Mouse (Mus musculus): Measurements from ENCODE around the gene Tmprss12. TPM values are rescaled to one million over a fixed set of nuclear protein-coding genes. Genes with fewer than 3 reads are reported as not detected.
"Not testable (repeated sequence)": the region's sequence is repeated elsewhere in the genome, so short reads cannot be mapped to it uniquely, and the experiment has no call there.

The Tmprss12 gene
- polyA plus RNA-seq, 1 experiment from 2014 or later, result not detected

DNA sequence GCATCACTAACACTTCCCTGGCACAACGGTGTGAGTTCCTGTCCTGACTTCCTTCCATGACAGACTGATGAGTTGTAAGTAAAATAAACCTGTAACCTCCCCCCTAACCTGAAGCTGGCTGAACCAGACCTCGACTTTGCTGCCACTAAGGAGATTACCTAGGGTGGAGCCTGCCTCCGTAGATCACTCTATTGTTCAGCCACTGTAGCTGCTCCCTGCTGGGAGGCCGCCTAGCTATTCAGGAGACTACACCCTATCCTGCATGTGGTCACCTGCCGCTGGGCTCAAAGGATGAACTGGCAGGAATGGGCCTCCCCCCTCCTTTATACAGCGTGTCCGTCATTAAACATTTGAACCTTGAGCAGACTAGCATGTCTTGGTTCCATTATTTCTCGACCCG is 10.9 kb upstream of the Tmprss12 start:
- DNase-seq (ENCODE audit: low spot score), result no peak
- no peaks in the 10 kb centered on the region for H3K27me3 ChIP-seq (ENCODE audit: control insufficient read depth, insufficient read depth, low read length)
- 7% methylated on average over 9 of the region's 9 CpGs for WGBS

DNA sequence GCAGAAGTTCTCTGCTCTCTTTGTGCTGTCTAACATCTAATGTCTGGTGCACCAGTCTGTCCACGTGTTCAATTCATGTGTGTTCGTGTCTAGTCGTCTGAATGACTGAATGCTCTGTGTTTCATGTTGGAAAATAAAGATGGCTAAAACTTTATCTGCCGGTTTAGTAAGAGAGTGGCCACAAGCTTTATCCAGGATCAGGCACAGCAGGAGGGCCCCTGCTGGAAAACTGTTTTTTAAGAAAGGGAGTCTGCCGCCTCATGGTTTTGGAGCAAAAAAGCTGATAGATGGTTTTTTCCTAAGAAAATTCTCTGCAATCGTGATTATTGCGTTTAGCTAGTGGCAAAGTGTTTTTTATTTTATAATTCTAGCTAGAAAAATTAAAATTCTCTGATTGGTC is 10.0 kb upstream of the Tmprss12 start:
- 15% methylated on average over 7 of the region's 7 CpGs for WGBS

More for the DNA sequence above, 10.9 kb upstream of the Tmprss12 start:
- Histone ChIP-seq H3K9me3 (ENCODE audit: control insufficient read depth, low read length) (no peaks in the 10 kb centered on the region), H3K27ac (ENCODE audit: low read depth, low read length) (no peak overlapping the region), H3K4me3 (ENCODE audit: low read depth, low read length) (no peak overlapping the region), H3K9ac (ENCODE audit: low read length) (no peak overlapping the region), H3K36me3 (ENCODE audit: control insufficient read depth, insufficient read depth, low read length) (no peaks in the 10 kb centered on the region), H3K4me1 (replicated peaks; ENCODE audit: control insufficient read depth, insufficient read depth, low read length) (no peaks in the 10 kb centered on the region), H3K4me2 (ENCODE audit: low read depth, low read length, severe bottlenecking) (no peak overlapping the region)
- no peak for ATAC-seq (replicated peaks; ENCODE audit: low FRiP score)

DNA sequence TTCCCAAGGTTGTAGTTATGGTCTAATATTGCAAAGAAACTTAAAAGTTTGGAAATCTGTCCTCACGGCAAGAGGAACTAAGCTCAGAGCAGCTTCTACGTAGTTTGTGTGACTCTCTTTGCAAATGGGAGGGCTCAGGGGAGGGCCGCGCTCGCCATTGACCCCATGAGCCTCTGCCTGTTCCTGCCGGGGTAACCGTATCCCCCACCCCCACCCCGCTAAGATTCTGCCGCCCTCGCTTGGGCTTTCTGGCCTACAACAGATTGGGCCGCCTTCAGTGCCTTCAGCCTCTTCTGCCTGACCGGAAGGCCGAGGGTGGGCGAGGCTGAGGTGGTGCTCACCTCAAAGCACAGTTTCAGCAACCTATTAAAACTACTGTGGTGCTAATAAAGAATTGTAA is 9.2 kb upstream of the Tmprss12 start:
- DNase-seq (ENCODE audit: low spot score) (no peak), ATAC-seq (replicated peaks; ENCODE audit: low FRiP score) (no peak)
- Histone ChIP-seq H3K4me2 (ENCODE audit: low read depth, low read length, severe bottlenecking) (no peak overlapping the region), H3K27me3 (ENCODE audit: control insufficient read depth, insufficient read depth, low read length) (no peaks in the 10 kb centered on the region), H3K27ac (ENCODE audit: low read depth, low read length) (no peak overlapping the region), H3K9ac (ENCODE audit: low read length) (no peak overlapping the region), H3K36me3 (ENCODE audit: control insufficient read depth, insufficient read depth, low read length) (no peaks in the 10 kb centered on the region), H3K4me1 (replicated peaks; ENCODE audit: control insufficient read depth, insufficient read depth, low read length) (no peaks in the 10 kb centered on the region), H3K4me3 (ENCODE audit: low read depth, low read length) (no peak overlapping the region), H3K9me3 (ENCODE audit: control insufficient read depth, low read length) (no peaks in the 10 kb centered on the region)
- 55% methylated on average over 14 of the region's 14 CpGs for WGBS

More for the DNA sequence above, 10.0 kb upstream of the Tmprss12 start:
- DNase-seq (ENCODE audit: low spot score); H3K4me3 ChIP-seq (ENCODE audit: low read depth, low read length); H3K4me2 ChIP-seq (ENCODE audit: low read depth, low read length, severe bottlenecking); H3K36me3 ChIP-seq (ENCODE audit: control insufficient read depth, insufficient read depth, low read length); ATAC-seq (replicated peaks; ENCODE audit: low FRiP score); H3K27ac ChIP-seq (ENCODE audit: low read depth, low read length); H3K9me3 ChIP-seq (ENCODE audit: control insufficient read depth, low read length); H3K9ac ChIP-seq (ENCODE audit: low read length); H3K27me3 ChIP-seq (ENCODE audit: control insufficient read depth, insufficient read depth, low read length); H3K4me1 ChIP-seq (replicated peaks; ENCODE audit: control insufficient read depth, insufficient read depth, low read length): not testable (repeated sequence)

DNA sequence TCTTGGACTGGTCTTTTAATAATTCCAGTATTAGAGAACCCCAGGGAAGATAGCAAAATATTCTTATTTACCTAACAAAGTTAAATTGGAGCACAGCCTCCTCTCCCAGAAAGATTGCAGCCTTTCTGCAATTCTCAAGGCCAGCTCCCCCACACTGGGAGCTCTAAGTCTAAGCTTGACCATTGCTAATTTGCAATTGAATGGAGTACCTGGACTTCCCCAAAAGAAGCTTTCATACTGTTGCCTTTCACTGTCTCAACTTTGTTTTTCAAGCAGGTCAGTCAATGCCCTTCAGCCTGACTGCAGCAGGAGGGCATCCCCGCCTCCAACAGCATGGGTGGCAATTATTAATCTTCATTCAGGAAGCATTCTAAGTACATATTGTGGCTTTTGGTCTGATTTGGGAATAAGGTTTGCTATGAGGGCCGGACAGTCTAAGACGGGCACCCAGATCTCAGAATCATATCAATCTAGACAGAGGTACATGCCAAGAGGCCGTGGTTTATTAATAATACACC is 6.8 kb upstream of the Tmprss12 start:
- ATAC-seq (replicated peaks; ENCODE audit: low FRiP score); H3K27me3 ChIP-seq (ENCODE audit: control insufficient read depth, insufficient read depth, low read length); H3K9ac ChIP-seq (ENCODE audit: low read length); H3K4me2 ChIP-seq (ENCODE audit: low read depth, low read length, severe bottlenecking); H3K27ac ChIP-seq (ENCODE audit: low read depth, low read length); DNase-seq (ENCODE audit: low spot score); H3K4me3 ChIP-seq (ENCODE audit: low read depth, low read length); H3K36me3 ChIP-seq (ENCODE audit: control insufficient read depth, insufficient read depth, low read length); H3K4me1 ChIP-seq (replicated peaks; ENCODE audit: control insufficient read depth, insufficient read depth, low read length); H3K9me3 ChIP-seq (ENCODE audit: control insufficient read depth, low read length): not testable (repeated sequence)
- 86% methylated on average over 4 of the region's 4 CpGs for WGBS

DNA sequence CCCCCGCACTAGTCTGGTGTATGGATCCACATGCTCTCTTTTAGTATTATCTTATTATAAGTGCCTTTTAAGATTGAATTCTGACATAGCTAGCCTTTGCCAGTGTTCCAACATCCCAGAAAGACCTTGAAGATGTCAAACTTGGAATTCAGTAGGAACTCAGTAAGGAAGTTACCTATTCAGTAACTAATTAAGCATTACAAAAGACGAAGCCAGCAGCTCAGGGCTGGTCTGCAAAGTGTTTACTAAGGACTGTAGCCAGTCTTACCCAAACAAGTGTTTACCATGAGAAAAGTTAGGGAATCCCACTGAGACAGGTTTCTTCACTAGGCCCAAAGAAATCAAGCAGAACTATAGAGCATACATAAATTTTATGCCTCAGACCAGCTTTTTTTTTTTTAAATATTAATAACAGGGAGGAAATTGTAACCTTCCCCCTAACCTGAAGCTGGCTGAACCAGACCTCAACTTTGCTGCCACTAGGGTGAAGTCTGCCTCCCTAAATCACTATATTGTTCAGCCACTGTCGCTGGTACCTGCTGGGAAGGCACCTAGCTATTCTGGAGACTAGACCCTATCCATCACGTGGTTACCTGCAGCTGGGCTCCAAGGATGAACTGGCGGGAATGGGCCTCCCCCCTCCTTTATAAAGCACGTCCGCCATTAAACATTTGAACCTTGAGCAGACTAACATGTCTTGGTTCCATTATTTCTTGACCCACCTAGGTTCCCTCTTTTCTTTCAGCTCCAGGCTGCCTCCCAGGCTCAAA is 5.7 kb upstream of the Tmprss12 start:
- Histone ChIP-seq H3K36me3 (ENCODE audit: control insufficient read depth, insufficient read depth, low read length) (no peaks in the 10 kb centered on the region), H3K4me2 (ENCODE audit: low read depth, low read length, severe bottlenecking) (no peak overlapping the region), H3K9ac (ENCODE audit: low read length) (no peak overlapping the region), H3K4me1 (replicated peaks; ENCODE audit: control insufficient read depth, insufficient read depth, low read length) (no peaks in the 10 kb centered on the region), H3K9me3 (ENCODE audit: control insufficient read depth, low read length) (no peaks in the 10 kb centered on the region), H3K27me3 (ENCODE audit: control insufficient read depth, insufficient read depth, low read length) (no peaks in the 10 kb centered on the region), H3K27ac (ENCODE audit: low read depth, low read length) (no peak overlapping the region), H3K4me3 (ENCODE audit: low read depth, low read length) (no peak overlapping the region)
- no peak for ATAC-seq (replicated peaks; ENCODE audit: low FRiP score)
- DNase-seq (ENCODE audit: low spot score), result no peak
- 89% methylated on average over 7 of the region's 7 CpGs for WGBS

DNA sequence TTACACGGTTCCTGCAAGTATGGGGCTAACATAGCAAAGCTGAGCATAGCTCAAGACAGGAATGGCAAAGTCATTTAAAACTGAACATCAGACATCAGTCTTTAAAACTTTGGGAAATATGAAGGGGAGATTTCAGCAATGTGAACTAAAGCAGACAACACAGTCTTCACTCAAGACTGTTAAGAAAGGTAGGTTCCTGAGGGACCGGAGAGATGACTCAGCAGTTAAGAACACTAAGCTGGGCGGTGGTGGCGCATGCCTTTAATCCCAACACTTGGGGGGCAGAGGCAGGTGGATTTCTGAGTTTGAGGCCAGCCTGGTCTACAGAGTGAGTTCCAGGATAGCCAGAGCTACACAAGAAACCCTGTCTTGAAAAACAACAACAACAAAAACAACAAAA is 4.2 kb upstream of the Tmprss12 start:
- H3K27ac ChIP-seq (ENCODE audit: low read depth, low read length), result no peak overlapping the region
- H3K9me3 ChIP-seq (ENCODE audit: control insufficient read depth, low read length), result no peaks in the 10 kb centered on the region
- no peak overlapping the region for H3K9ac ChIP-seq (ENCODE audit: low read length)
- H3K4me2 ChIP-seq (ENCODE audit: low read depth, low read length, severe bottlenecking), result no peak overlapping the region
- ATAC-seq (replicated peaks; ENCODE audit: low FRiP score) (no peak), DNase-seq (ENCODE audit: low spot score) (no peak)
- no peak overlapping the region for H3K4me3 ChIP-seq (ENCODE audit: low read depth, low read length)
- H3K36me3 ChIP-seq (ENCODE audit: control insufficient read depth, insufficient read depth, low read length), result no peaks in the 10 kb centered on the region
- no peaks in the 10 kb centered on the region for H3K27me3 ChIP-seq (ENCODE audit: control insufficient read depth, insufficient read depth, low read length)
- H3K4me1 ChIP-seq (replicated peaks; ENCODE audit: control insufficient read depth, insufficient read depth, low read length), result no peaks in the 10 kb centered on the region
- 94% methylated on average over 4 of the region's 4 CpGs for WGBS

DNA sequence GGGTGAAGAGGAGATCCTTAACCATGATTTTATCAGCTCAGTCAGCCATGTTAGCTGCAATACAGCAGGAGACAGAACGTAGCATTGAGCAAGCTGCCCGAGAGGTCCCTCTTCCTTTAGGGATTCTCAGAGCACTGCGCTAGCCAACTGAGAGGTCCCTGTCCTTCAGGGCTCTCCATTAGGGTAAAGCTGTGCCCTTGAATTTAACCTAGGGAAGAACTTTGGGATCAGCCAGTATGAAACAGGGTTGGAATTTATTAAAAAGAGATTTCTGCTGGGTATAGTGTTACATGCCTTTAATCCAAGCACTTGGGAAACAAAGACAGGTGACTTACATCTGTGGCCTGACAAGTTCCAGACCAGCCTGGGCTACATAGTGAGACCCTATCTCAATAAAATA is 3.1 kb upstream of the Tmprss12 start:
- no peaks in the 10 kb centered on the region for H3K36me3 ChIP-seq (ENCODE audit: control insufficient read depth, insufficient read depth, low read length)
- H3K4me1 ChIP-seq (replicated peaks; ENCODE audit: control insufficient read depth, insufficient read depth, low read length), result no peaks in the 10 kb centered on the region
- no peak for ATAC-seq (replicated peaks; ENCODE audit: low FRiP score)
- no peaks in the 10 kb centered on the region for H3K27me3 ChIP-seq (ENCODE audit: control insufficient read depth, insufficient read depth, low read length)
- 93% methylated on average over 3 of the region's 3 CpGs for WGBS
- H3K27ac ChIP-seq (ENCODE audit: low read depth, low read length), result no peak overlapping the region
- H3K9me3 ChIP-seq (ENCODE audit: control insufficient read depth, low read length), result no peaks in the 10 kb centered on the region
- DNase-seq (ENCODE audit: low spot score), result no peak
- no peak overlapping the region for H3K4me3 ChIP-seq (ENCODE audit: low read depth, low read length)
- H3K4me2 ChIP-seq (ENCODE audit: low read depth, low read length, severe bottlenecking), result no peak overlapping the region
- H3K9ac ChIP-seq (ENCODE audit: low read length), result no peak overlapping the region

DNA sequence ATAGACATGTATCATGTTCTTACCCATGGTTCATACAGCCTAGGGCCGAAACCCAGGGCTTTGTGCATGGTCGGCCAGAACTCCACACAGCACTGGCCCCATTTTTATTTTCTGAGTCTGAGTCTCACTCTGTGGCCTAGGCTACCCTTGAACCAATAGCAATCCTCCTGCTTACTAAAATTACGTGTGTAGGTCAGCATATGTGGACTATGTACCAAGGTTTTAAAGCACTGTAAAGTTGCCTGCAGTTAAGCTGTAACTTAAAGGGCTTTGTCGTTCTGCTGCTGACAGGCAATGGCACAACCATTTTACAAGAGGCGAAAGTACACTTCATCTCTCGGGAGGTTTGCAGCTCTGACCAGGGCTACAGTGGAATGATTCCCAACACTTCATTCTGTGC is 8.3 kb downstream of the Tmprss12 start:
- DNase-seq (ENCODE audit: low spot score) (no peak), ATAC-seq (replicated peaks; ENCODE audit: low FRiP score) (no peak)
- Histone ChIP-seq H3K9ac (ENCODE audit: low read length) (no peak overlapping the region), H3K36me3 (ENCODE audit: control insufficient read depth, insufficient read depth, low read length) (no peaks in the 10 kb centered on the region), H3K9me3 (ENCODE audit: control insufficient read depth, low read length) (no peaks in the 10 kb centered on the region), H3K27me3 (ENCODE audit: control insufficient read depth, insufficient read depth, low read length) (no peaks in the 10 kb centered on the region), H3K27ac (ENCODE audit: low read depth, low read length) (no peak overlapping the region), H3K4me3 (ENCODE audit: low read depth, low read length) (no peak overlapping the region), H3K4me2 (ENCODE audit: low read depth, low read length, severe bottlenecking) (no peak overlapping the region), H3K4me1 (replicated peaks; ENCODE audit: control insufficient read depth, insufficient read depth, low read length) (no peaks in the 10 kb centered on the region)
- 94% methylated on average over 6 of the region's 6 CpGs for WGBS

DNA sequence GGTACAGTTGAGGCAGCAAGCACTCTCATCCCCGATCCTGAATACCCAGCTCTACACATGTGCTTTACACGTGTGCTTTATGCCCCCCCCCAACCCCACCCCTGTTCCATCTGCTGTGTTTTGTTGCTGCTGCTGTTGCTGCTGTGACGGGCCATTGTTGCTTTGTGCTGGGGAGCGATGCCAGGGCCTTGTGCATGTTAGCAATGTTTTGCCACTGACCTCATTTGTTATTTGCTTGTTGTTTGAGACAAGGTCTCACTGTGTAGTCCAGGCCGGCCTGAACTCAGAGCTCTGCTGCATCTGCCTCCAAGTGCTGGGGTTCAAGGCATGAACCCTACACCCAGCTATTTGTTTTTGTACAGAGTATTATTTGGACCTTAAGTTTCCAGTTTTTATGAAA is 10.2 kb downstream of the Tmprss12 start:
- Histone ChIP-seq H3K9ac (ENCODE audit: low read length) (no peak overlapping the region), H3K27ac (ENCODE audit: low read depth, low read length) (no peak overlapping the region), H3K4me2 (ENCODE audit: low read depth, low read length, severe bottlenecking) (no peak overlapping the region), H3K36me3 (ENCODE audit: control insufficient read depth, insufficient read depth, low read length) (no peaks in the 10 kb centered on the region), H3K27me3 (ENCODE audit: control insufficient read depth, insufficient read depth, low read length) (no peaks in the 10 kb centered on the region), H3K9me3 (ENCODE audit: control insufficient read depth, low read length) (no peaks in the 10 kb centered on the region), H3K4me1 (replicated peaks; ENCODE audit: control insufficient read depth, insufficient read depth, low read length) (no peaks in the 10 kb centered on the region), H3K4me3 (ENCODE audit: low read depth, low read length) (no peak overlapping the region)
- WGBS, result 83% methylated on average over 5 of the region's 5 CpGs
- no peak for ATAC-seq (replicated peaks; ENCODE audit: low FRiP score)
- no peak for DNase-seq (ENCODE audit: low spot score)
